Mouse (Mus musculus): ENCODE measurements around the gene Ugt2b36. TPM values are rescaled to one million over a fixed set of nuclear protein-coding genes. Genes with fewer than 3 reads are reported as not detected.

Ugt2b36 gene
- polyA plus RNA-seq, 1 experiment from 2014 or later = not detected

Other genes with a start within 250 kb of the Ugt2b36 start
- not detected in 2 replicates for gene Ugt2b34, start 185.6 kb downstream of the Ugt2b36 start, polyA plus RNA-seq (2014; fragmentation: Nextera tagmentation; extraction: Ambion mirVana)
- gene Ugt2b1, start 166.0 kb downstream of the Ugt2b36 start, polyA plus RNA-seq (2014; fragmentation: Nextera tagmentation; extraction: Ambion mirVana) = not detected in 2 replicates
- not detected in 2 replicates for gene Ugt2b35, start 91.7 kb downstream of the Ugt2b36 start, polyA plus RNA-seq (2014; fragmentation: Nextera tagmentation; extraction: Ambion mirVana)
- 0.14 TPM in 1 of 2 replicates, not detected in the other for gene Ugt2b5, start 47.8 kb upstream of the Ugt2b36 start, polyA plus RNA-seq (2014; fragmentation: Nextera tagmentation; extraction: Ambion mirVana)
- not detected in 2 replicates for gene Ugt2b37, start 162.2 kb upstream of the Ugt2b36 start, polyA plus RNA-seq (2014; fragmentation: Nextera tagmentation; extraction: Ambion mirVana)
- not detected in 2 replicates for gene Ugt2a3, start 244.6 kb upstream of the Ugt2b36 start, polyA plus RNA-seq (2014; fragmentation: Nextera tagmentation; extraction: Ambion mirVana)

Data from neural tube, embryonic 14.5 days (tissue).